ENCODE assay signal across 11 mouse cellular contexts in the genomic region with DNA sequence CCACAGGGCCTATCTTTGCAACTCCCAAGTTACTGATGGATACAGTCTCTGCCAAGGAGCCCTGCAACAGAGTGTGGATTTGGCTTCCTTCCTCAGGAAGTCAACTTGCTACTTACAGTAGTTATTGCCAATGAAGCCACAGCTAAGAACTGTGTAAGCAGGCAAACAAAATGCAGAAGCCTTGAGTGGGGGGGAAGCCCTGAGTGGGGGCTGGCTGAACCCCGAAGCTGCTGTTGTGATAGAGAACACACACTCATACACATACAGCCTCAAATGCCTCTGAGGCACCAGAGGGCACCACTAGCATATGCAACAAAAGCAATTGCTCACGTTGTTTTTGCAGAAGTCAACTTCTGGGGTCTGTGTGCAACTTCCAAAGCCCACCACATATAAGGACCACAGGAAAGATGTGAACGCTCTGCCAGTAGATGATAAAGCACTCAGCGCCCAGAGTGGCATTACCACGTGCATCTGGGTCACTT. TPM values are rescaled to one million over a fixed set of nuclear protein-coding genes. Genes with fewer than 3 reads are reported as not detected.
DNase-seq lines count a peak whose midpoint lies in the region; ATAC-seq and TF ChIP-seq lines count a peak whose summit lies in the region.
"Had no signal": no experiment of that assay in that cellular context is flagged by ENCODE, and none has a peak within 500 bp of the region (broad histone marks: within the 10 kb centered on the region; RNA-seq: fewer than 3 reads in every experiment).

No protein-coding gene starts in this region.

- H3K4me1 ChIP-seq in hindbrain, postnatal 0 days (ENCODE audit: insufficient read depth, low read length), result no peaks in the 10 kb centered on the region
- H3K4me1 ChIP-seq in hindbrain, embryonic 14.5 days (replicated peaks; ENCODE audit: control insufficient read depth, insufficient read depth, low read length), result no peaks in the 10 kb centered on the region
- H3K4me1 ChIP-seq in MEL (ENCODE audit: control insufficient read depth in 1 of 2, insufficient read depth in 2 of 2, low read length in 2 of 2), result no peaks in the 10 kb centered on the region
- H3K4me1 ChIP-seq in heart, embryonic 12.5 days (replicated peaks), result peaks cover 30% of the 10 kb centered on the region
- H3K4me1 ChIP-seq: neural tube, embryonic 12.5 days had no signal

- H3K27ac ChIP-seq in hindbrain, postnatal 0 days, result no peak overlapping the region
- H3K27ac ChIP-seq in hindbrain, embryonic 14.5 days, result no peak overlapping the region
- no peak overlapping the region for H3K27ac ChIP-seq in MEL (ENCODE audit: control insufficient read depth, low read depth, low read length)
- H3K27ac ChIP-seq in heart, embryonic 12.5 days (ENCODE audit: poor library complexity, severe bottlenecking), result peak overlapping the region; percentile 23; the same call in 1 of the 2 replicates
- H3K27ac ChIP-seq: neural tube, embryonic 12.5 days had no signal

- TF ChIP-seq RAD21 in MEL (IDR thresholded peaks at IDR 0.05; ENCODE audit: low read depth, low read length), result peak; percentile 6; the same call in 1 of the 2 replicates

- no peak for TF ChIP-seq EP300 in MEL (IDR thresholded peaks at IDR 0.05; ENCODE audit: low read depth in 1 of 2, low read length in 2 of 2)

- no peak overlapping the region for H3K4me3 ChIP-seq in hindbrain, postnatal 0 days (ENCODE audit: low read length)
- no peak overlapping the region for H3K4me3 ChIP-seq in hindbrain, embryonic 14.5 days (replicated peaks; ENCODE audit: low read length)
- no peak overlapping the region for H3K4me3 ChIP-seq in MEL (ENCODE audit: control insufficient read depth in 1 of 2, insufficient read depth in 1 of 2, low read depth in 2 of 2, low read length in 2 of 2)
- no peak overlapping the region for H3K4me3 ChIP-seq in heart, embryonic 12.5 days
- H3K4me3 ChIP-seq: neural tube, embryonic 12.5 days had no signal

- no peak overlapping the region for H3K4me2 ChIP-seq in hindbrain, postnatal 0 days (ENCODE audit: low read depth, low read length)
- H3K4me2 ChIP-seq in hindbrain, embryonic 14.5 days (replicated peaks), result no peak overlapping the region
- no peak overlapping the region for H3K4me2 ChIP-seq in heart, embryonic 12.5 days
- H3K4me2 ChIP-seq: neural tube, embryonic 12.5 days had no signal

- no peak for DNase-seq in hindbrain, postnatal 0 days (ENCODE audit: low spot score)
- DNase-seq in hindbrain, embryonic 14.5 days (ENCODE audit: low spot score), result no peak
- no peak for DNase-seq in MEL (ENCODE audit: low read depth, low spot score)
- peak; percentile 36 to 59 for DNase-seq in lung, postnatal 4 days
- no peak for DNase-seq in frontal cortex, adult 2 months (ENCODE audit: extremely low spot score in 1 of 2, low spot score in 1 of 2)
- DNase-seq in embryo, embryonic 9.5 days (ENCODE audit: extremely low spot score), result no peak
- DNase-seq in gastrocnemius, adult 8-10 months (ENCODE audit: low spot score in 2 of 2), result no peak
- DNase-seq: cerebellum, adult 11-12 months had no signal

- TF ChIP-seq POLR2A in MEL (IDR thresholded peaks at IDR 0.05; ENCODE audit: control insufficient read depth in 1 of 2, insufficient read depth in 1 of 2, low read depth in 1 of 2, low read length in 2 of 2, poor library complexity in 1 of 2), result no peak

- no peaks in the 10 kb centered on the region for H3K27me3 ChIP-seq in hindbrain, postnatal 0 days (ENCODE audit: insufficient read depth, low read length)
- no peaks in the 10 kb centered on the region for H3K27me3 ChIP-seq in hindbrain, embryonic 14.5 days (ENCODE audit: control insufficient read depth, insufficient read depth, low read length)
- no peaks in the 10 kb centered on the region for H3K27me3 ChIP-seq in MEL (ENCODE audit: control insufficient read depth in 1 of 2, insufficient read depth in 2 of 2, low read length in 2 of 2)
- H3K27me3 ChIP-seq in heart, embryonic 12.5 days (replicated peaks), result no peaks in the 10 kb centered on the region
- H3K27me3 ChIP-seq: neural tube, embryonic 12.5 days had no signal

- ATAC-seq in hindbrain, postnatal 0 days, result no peak
- ATAC-seq in hindbrain, embryonic 14.5 days (ENCODE audit: low FRiP score), result no peak
- no peak for ATAC-seq in heart, embryonic 12.5 days (ENCODE audit: insufficient number of reproducible peaks, low FRiP score)

- H3K79me2 ChIP-seq in MEL (ENCODE audit: control insufficient read depth, insufficient read depth, low read length, poor library complexity), result no peaks in the 10 kb centered on the region

- peaks cover 40% of the 10 kb centered on the region for H3K36me3 ChIP-seq in hindbrain, postnatal 0 days (ENCODE audit: insufficient read depth, low read length)
- peaks cover 91% of the 10 kb centered on the region for H3K36me3 ChIP-seq in hindbrain, embryonic 14.5 days (replicated peaks; ENCODE audit: control insufficient read depth, insufficient read depth)
- H3K36me3 ChIP-seq in MEL (ENCODE audit: control insufficient read depth in 1 of 2, insufficient read depth in 2 of 2, low read length in 2 of 2), result no peaks in the 10 kb centered on the region
- H3K36me3 ChIP-seq in heart, embryonic 12.5 days, result peaks cover 96% of the 10 kb centered on the region

- H3K9ac ChIP-seq in hindbrain, postnatal 0 days (replicated peaks; ENCODE audit: low read length), result no peak overlapping the region
- H3K9ac ChIP-seq in hindbrain, embryonic 14.5 days, result no peak overlapping the region
- H3K9ac ChIP-seq in MEL (ENCODE audit: control insufficient read depth, low read depth, low read length, poor library complexity, severe bottlenecking), result no peak overlapping the region
- no peak overlapping the region for H3K9ac ChIP-seq in heart, embryonic 12.5 days
- H3K9ac ChIP-seq: neural tube, embryonic 12.5 days had no signal

- peak; percentile 40 for TF ChIP-seq CTCF in hindbrain, postnatal 0 days (IDR thresholded peaks at IDR 0.05; ENCODE audit: low read depth)
- TF ChIP-seq CTCF in MEL (IDR thresholded peaks at IDR 0.05 in 2 of 3, conservative IDR thresholded peaks at IDR 0.05 in 1 of 3; ENCODE audit: control insufficient read depth in 1 of 3, insufficient read depth in 1 of 3, low read depth in 2 of 3, low read length in 3 of 3, poor library complexity in 1 of 3, severe bottlenecking in 1 of 3), result no peak; a peak in 1 of 6 replicates

- no peaks in the 10 kb centered on the region for H3K9me3 ChIP-seq in hindbrain, postnatal 0 days (ENCODE audit: low read length)
- H3K9me3 ChIP-seq in hindbrain, embryonic 14.5 days (ENCODE audit: control insufficient read depth, low read length), result no peaks in the 10 kb centered on the region
- no peaks in the 10 kb centered on the region for H3K9me3 ChIP-seq in MEL (replicated peaks; ENCODE audit: insufficient read depth, low read length)
- no peaks in the 10 kb centered on the region for H3K9me3 ChIP-seq in heart, embryonic 12.5 days (replicated peaks)
- H3K9me3 ChIP-seq: G1E; neural tube, embryonic 12.5 days had no signal

- 80% methylated on average over 5 of the region's 5 CpGs for WGBS in hindbrain, postnatal 0 days
- WGBS in hindbrain, embryonic 14.5 days, result 89% methylated on average over 5 of the region's 5 CpGs
- 65% methylated on average over 5 of the region's 5 CpGs for WGBS in heart, embryonic 12.5 days

TF ChIP-seq in MEL, 35 proteins besides CTCF, POLR2A, EP300 and RAD21:
- TF ChIP-seq E2F4 (IDR thresholded peaks at IDR 0.05; ENCODE audit: borderline replicate concordance, low read depth, low read length) (no peak), NELFE (IDR thresholded peaks at IDR 0.05; ENCODE audit: low read depth, low read length) (no peak), NRF1 (IDR thresholded peaks at IDR 0.05; ENCODE audit: insufficient read depth, low read depth, low read length, poor library complexity, severe bottlenecking) (no peak), POLR2AphosphoS2 (IDR thresholded peaks at IDR 0.05; ENCODE audit: low read length) (no peak), UBTF (IDR thresholded peaks at IDR 0.05; ENCODE audit: borderline replicate concordance, insufficient read depth, low read depth, low read length) (no peak), ZC3H11A (IDR thresholded peaks at IDR 0.05; ENCODE audit: low read depth, low read length) (0 out of 2 replicates have a peak, but pooled peaks have one; percentile 6), GABPA (IDR thresholded peaks at IDR 0.05; ENCODE audit: low read depth, low read length) (no peak), SMC3 (IDR thresholded peaks at IDR 0.05; ENCODE audit: low read depth, low read length) (peak; percentile 30; the same call in 1 of the 2 replicates), MYC (IDR thresholded peaks at IDR 0.05; ENCODE audit: low read depth, low read length) (no peak), CHD2 (IDR thresholded peaks at IDR 0.05; ENCODE audit: low read length) (no peak), MYB (IDR thresholded peaks at IDR 0.05; ENCODE audit: low read depth, low read length) (no peak), GATA1 (IDR thresholded peaks at IDR 0.05; ENCODE audit: low read depth, low read length) (no peak), MAZ (IDR thresholded peaks at IDR 0.05; ENCODE audit: low read depth, low read length) (no peak), CHD1 (IDR thresholded peaks at IDR 0.05; ENCODE audit: low read depth, low read length) (no peak), ELF1 (IDR thresholded peaks at IDR 0.05; ENCODE audit: low read depth, low read length) (no peak)

RNA-seq across cellular contexts. Expression of a gene that starts 38.5 kb away (rescaled TPM):
- total RNA-seq in hindbrain, postnatal 0 days (2014; rRNA removed), result 0.10 TPM in 1 of 2 replicates, not detected in the other
- polyA plus RNA-seq in hindbrain, postnatal 0 days (2015; fragmentation: Nextera tagmentation; extraction: Ambion mirVana), result 0.19 and 0.26 TPM in 2 replicates
- polyA plus RNA-seq in hindbrain, embryonic 14.5 days (2014; fragmentation: Nextera tagmentation; extraction: Ambion mirVana), result not detected in 2 replicates
- not detected in 2 replicates for total RNA-seq in MEL (2012; rRNA removed)
- not detected for polyA plus RNA-seq in MEL (2012; ENCODE audit: insufficient read depth in 1 of 2, insufficient read length in 2 of 2, low read depth in 1 of 2, low replicate concordance in 2 of 2, missing spikeins in 1 of 2)
- 4.0 and 4.7 TPM in 2 replicates for polyA plus RNA-seq in heart, embryonic 12.5 days (2016; fragmentation: Nextera tagmentation; extraction: Ambion mirVana)
- 0.48 and 1.6 TPM in 2 replicates for polyA plus RNA-seq in frontal cortex, adult 2 months (2012; rRNA removed)
- under 1 TPM in 1 of 4 experiments, not detected in 3; 0.16 TPM for total RNA-seq in gastrocnemius, adult 8-10 months (2022)
- total RNA-seq: G1E had no signal
- polyA plus RNA-seq: neural tube, embryonic 12.5 days had no signal

RNA-seq across cellular contexts. Expression of a gene that starts 55.3 kb away (rescaled TPM):
- total RNA-seq in hindbrain, postnatal 0 days (2014; rRNA removed), result 30.7 and 30.9 TPM in 2 replicates
- 4.2 and 4.7 TPM in 2 replicates for polyA plus RNA-seq in hindbrain, postnatal 0 days (2015; fragmentation: Nextera tagmentation; extraction: Ambion mirVana)
- 13.1 and 14.9 TPM in 2 replicates for polyA plus RNA-seq in hindbrain, embryonic 14.5 days (2014; fragmentation: Nextera tagmentation; extraction: Ambion mirVana)
- 18.0 and 18.8 TPM in 2 replicates for total RNA-seq in MEL (2012; rRNA removed)
- polyA plus RNA-seq in MEL (2012; ENCODE audit: insufficient read depth in 1 of 2, insufficient read length in 2 of 2, low read depth in 1 of 2, low replicate concordance in 2 of 2, missing spikeins in 1 of 2), result 10 to 100 TPM; 18.3 to 21.7 TPM
- polyA plus RNA-seq in heart, embryonic 12.5 days (2016; fragmentation: Nextera tagmentation; extraction: Ambion mirVana), result 293 and 312 TPM in 2 replicates
- 12.7 and 14.8 TPM in 2 replicates for polyA plus RNA-seq in frontal cortex, adult 2 months (2012; rRNA removed)
- total RNA-seq in gastrocnemius, adult 8-10 months (2022), result 10 to 100 TPM; 41.4 to 54.3 (median 46.9) TPM

Comparison
In these comparisons a context has a peak if more than half of its experiments do, and no peak if none do; other contexts are left out.
1. DNase-seq: peak in lung, postnatal 4 days (2 of 2); none in hindbrain, postnatal 0 days (single experiment), hindbrain, embryonic 14.5 days (single experiment), MEL (single experiment), frontal cortex, adult 2 months (0 of 2), embryo, embryonic 9.5 days (single experiment) and gastrocnemius, adult 8-10 months (0 of 2).
2. RNA of a gene that starts 55.3 kb away (polyA plus RNA-seq): 293 to 312 TPM in heart, embryonic 12.5 days; 18.3 to 21.7 TPM in MEL, 13.1 to 14.9 TPM in hindbrain, embryonic 14.5 days, 12.7 to 14.8 TPM in frontal cortex, adult 2 months and 4.2 to 4.7 TPM in hindbrain, postnatal 0 days; every median in the first group is over 10 times any median in the second.